Mouse (Mus musculus) MEL (cell line): ENCODE measurements around the gene Pxt1.

Experiments
- CTCF ChIP-seq, 3 experiments: IDR thresholded peaks in 2 of 3; conservative IDR thresholded peaks in 1 of 3; 2 replicates each; pipeline ENCODE4 v1.5.1; 2011 to 2012; ENCODE audit warnings: low read length in 3 of 3, low read depth in 2 of 3, mild to moderate bottlenecking in 2 of 3, improper control_type of control experiment in 1 of 3, inconsistent platforms in 1 of 3, mixed read lengths in 1 of 3, moderate library complexity in 1 of 3; ENCODE audit not compliant: control insufficient read depth in 1 of 3, insufficient read depth in 1 of 3, poor library complexity in 1 of 3, severe bottlenecking in 1 of 3
- MAZ ChIP-seq: IDR thresholded peaks from 2 replicates; pipeline ENCODE4 v1.6.1; 2012; ENCODE audit warnings: low read depth, mild to moderate bottlenecking, inconsistent platforms, low read length, improper control_type of control experiment
- NELFE ChIP-seq: IDR thresholded peaks from 2 replicates; pipeline ENCODE4 v1.6.1; 2011; ENCODE audit warnings: low read depth, low read length, improper control_type of control experiment
- POLR2A ChIP-seq, 2 experiments: IDR thresholded peaks; 2 replicates each; pipeline ENCODE4 v1.6.1; 2011 to 2012; ENCODE audit warnings: low read length in 2 of 2, mild to moderate bottlenecking in 2 of 2, control low read depth in 1 of 2, improper control_type of control experiment in 1 of 2, low read depth in 1 of 2, moderate library complexity in 1 of 2; ENCODE audit not compliant: control insufficient read depth in 1 of 2, insufficient read depth in 1 of 2, poor library complexity in 1 of 2

DNA sequence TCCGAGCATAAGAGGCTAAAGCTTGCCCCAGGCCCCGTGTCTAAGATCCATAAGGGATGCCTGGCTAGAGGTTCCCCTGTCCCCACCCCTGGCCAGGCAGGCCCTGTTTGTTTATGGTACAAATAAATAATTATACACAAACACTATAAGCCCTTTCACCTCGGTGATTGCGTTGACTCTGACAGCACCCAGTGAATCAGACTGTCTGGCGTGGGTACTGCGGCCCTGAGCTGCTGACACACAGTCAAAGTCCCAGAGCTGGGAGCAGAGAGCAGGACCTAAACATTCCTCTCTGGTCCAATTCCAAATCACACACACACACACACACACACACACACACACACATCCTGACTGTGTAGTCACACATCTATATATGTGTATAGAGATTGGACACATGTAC lies 29.7 kb downstream of the Pxt1 start:
- TF ChIP-seq POLR2A (IDR thresholded peaks at IDR 0.05; ENCODE audit: control insufficient read depth in 1 of 2, insufficient read depth in 1 of 2, low read depth in 1 of 2, low read length in 2 of 2, poor library complexity in 1 of 2) (no peak), CTCF (IDR thresholded peaks at IDR 0.05 in 2 of 3, conservative IDR thresholded peaks at IDR 0.05 in 1 of 3; ENCODE audit: control insufficient read depth in 1 of 3, insufficient read depth in 1 of 3, low read depth in 2 of 3, low read length in 3 of 3, poor library complexity in 1 of 3, severe bottlenecking in 1 of 3) (no peak), NELFE (no peak), MAZ (no peak)
